Mouse (Mus musculus) left cerebral cortex, adult 11 months (tissue): ENCODE results near the gene Foxn3.

Experiments used
- DNase-seq: peaks from one replicate; pipeline ENCODE4 v3.0.0; 2022; ENCODE audit warnings: low spot score

The Foxn3 gene

DNA sequence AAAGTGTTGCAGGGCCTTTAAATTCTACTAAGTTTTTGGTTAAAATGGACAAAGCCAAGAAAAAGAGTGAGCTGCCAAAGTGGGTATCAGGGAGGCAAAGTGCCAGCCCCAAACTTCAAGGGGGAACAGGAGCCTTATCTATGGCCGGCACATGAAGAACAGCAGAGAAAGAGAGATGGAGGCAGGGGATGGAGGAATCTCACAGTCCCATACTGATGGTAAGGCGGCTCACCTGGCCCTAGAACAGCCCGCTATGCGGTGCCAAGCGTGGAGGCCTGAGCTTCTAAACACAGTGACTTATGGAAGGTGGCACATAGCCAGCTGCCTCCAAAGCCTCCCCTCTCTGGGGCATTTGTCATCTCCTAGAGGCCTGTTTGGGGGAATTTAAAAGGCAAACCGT lies 210.8 kb downstream of the Foxn3 start:
- DNase-seq: no peak

DNA sequence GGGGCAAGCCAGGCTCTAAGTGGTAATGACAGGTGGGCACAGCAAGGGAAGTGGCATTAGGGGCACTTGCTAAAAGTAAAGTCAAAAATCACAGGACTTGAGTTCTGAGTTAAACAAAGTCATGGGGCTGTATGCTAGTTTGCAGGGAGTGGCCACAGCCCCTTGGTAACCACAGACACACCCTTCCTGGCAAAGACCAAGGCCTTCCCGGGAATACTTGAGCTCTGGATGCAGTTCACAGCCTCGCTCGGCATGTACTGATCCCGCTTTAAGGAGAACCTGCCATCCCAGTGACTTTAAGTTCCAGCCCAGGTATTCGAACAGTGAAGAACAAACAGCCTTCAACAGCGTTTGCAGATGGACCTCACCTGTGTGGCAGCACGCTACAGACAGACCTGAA lies 211.2 kb downstream of the Foxn3 start:
- no peak for DNase-seq

DNA sequence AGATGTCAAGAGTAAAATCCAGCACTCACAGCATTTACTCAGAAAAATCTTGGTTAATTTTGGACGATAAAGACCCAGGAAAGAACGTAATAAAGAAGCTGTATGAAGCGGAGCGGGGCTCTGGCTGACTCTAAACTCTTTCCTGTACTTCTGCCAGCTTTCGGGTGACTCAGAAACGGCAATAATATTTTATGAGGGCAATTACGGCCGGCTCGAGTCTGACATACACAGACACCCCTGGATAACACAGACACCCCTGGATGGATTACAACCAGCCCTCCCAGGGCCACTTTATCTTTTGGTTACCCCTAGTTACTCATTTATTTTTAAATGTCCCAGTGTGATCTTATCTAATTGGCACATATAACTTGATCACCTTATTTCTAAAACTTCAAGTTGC lies 211.7 kb downstream of the Foxn3 start:
- no peak for DNase-seq

DNA sequence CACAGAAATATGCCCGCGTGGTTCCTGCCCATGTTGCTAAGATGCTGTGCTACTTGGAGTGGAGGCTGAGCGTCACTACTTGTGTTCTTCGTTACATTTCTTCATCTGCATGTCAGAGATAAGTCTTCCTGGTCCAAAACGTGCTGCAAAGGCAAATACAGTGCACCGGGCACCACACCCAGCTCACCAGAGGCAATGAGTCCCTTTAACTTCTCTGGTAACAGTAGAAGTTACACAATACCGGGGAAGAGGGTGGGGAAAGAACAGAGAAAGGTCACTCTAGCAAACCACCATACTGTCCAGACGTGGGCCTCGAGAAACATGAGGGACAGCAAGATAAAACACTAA lies 213.8 kb downstream of the Foxn3 start:
- DNase-seq: no peak

DNA sequence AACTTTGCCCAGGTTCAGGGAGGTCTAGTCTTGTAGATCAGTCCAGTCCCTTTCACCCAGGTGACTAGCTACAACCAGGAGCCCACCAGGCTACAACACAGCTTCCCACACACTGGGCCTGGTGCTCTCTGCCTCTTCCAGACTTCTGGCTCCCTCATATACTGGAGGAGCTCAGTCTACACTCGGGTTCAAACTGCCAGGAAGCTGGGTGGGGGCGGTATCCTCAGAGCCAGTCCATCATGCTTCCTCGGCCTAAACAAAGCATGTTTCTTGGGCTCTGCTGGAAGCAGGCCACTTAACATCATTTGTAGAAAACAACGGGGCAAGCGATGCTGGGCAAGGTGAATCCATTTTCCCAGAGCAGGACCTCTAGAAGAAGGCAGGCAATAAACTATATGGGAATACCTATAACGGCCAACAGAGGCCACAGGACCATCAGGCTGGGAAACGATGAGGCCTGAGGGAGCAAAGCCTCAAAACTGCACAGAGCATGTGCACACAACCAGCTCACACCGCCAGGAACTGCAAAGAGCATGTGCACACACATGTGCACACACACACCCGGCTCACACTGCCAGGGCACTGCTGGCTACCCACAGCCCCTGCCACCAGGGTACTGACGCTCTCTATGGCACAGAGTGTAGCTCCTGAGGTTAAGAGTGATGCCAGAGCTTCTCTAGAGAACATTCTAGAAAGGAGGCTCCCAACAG lies 214.3 kb downstream of the Foxn3 start:
- DNase-seq: no peak

DNA sequence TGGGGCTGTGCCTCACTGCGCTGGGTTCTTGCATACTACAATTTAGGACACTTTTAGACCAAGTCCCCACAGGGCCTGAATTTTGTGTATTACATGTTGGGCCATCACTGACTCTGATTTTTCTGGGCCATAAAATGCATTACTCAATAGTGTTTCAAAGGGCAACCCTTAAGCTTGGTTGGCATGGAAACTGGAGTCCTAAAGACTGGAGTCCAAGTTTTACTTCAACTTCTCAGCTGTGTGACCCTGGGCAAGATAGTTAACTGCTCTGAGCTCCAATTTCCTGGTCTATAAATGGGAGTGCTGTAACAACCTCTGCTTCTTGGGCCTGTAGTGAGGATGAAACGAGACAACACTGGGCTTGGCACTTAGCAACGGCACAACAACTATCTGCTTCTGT lies 215.9 kb downstream of the Foxn3 start:
- no peak for DNase-seq

DNA sequence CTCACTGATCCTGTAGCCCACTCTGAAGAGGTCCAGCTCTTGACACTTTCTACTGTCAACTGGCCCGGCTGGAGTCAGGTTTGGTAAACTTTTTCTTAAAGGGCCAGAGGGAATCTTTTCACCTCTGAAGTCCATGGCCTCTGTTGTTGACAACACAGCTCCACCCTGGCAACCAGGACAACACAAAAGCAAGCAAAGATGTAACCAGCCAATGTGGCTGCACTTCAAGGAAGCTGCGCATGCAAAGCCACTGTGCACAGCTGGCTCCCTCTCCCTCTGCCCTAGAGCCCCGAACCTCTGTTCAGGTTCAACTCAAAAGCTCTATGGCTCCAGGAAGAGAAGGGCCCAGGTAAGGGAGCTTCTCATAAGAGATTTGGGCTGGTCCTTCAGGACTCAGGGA lies 216.4 kb downstream of the Foxn3 start:
- DNase-seq: no peak

DNA sequence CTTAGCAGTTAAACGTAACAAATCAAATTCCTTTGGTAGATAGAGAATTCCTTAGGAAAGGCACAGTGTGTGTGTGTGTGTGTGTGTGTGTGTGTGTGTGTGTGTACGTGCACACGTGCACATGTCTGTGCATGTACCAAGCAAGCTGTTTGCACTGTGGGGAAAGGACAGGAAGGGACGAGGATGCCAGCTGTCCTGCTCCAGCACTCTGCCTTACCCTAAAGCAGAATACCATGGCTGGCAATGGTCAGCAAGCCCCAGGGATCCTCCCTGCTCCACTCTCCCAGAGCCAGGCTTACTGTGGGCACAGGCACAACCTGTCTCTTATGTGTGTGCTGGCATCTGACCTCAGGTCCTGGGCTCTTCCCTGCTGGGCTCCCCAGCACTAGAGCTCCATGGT lies 218.1 kb downstream of the Foxn3 start:
- DNase-seq: no peak

DNA sequence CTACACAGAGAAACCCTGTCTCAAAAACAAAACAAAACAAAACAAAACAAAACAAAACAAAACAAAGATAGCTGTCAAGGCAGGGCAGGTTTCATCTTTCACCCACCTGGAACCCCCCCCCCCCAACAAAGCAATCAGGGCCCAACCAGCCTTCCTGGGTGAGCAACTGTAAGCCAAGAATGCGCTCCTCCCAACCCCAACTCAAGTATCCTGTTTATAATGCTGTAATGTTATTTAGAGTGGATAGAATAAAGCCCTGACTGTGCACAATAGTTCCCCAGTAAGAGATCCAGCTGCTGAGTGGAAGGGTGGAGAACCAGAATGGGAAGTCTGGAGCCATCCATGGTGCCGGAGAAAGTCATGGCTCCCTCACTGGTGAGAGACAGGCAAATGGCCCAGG lies 220.0 kb downstream of the Foxn3 start:
- no peak for DNase-seq

DNA sequence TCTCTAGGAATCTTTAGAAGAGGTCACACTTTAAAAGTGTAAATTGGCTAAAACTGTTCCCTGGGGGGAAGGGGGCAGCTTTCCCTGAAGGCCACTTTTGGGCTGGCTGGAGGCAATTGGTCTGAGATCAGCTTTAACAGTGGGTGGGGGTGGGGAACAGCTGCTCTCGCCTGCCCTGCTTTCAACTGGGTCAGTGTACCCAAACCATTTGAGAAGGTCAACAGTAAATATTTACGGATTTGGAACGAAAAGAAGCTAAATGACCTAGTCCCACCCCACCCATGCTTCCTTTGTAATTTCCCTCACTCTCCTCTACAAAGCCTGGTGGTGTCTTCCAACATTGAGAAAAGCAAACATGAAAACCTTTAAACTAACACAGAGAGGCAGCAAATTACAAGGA lies 221.2 kb downstream of the Foxn3 start:
- DNase-seq: no peak

DNA sequence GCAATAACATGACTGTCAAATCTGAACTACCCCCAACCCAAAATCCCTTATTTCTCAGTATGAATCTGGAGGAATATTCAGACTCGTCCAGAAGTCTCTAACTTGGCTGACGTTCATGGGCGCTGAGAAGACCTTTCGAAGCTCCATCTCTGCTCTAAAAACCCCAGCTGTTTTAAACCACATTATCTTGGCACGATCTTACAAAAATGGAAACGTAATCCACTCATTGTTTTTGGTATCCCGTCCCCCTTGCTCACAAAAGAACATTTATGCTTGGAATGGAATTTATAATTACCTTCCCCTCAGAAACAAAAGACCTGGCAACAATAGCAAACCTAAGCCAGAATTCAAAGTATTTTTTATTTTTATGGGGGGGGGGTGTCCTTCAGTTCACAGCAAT lies 221.6 kb downstream of the Foxn3 start:
- DNase-seq: no peak

DNA sequence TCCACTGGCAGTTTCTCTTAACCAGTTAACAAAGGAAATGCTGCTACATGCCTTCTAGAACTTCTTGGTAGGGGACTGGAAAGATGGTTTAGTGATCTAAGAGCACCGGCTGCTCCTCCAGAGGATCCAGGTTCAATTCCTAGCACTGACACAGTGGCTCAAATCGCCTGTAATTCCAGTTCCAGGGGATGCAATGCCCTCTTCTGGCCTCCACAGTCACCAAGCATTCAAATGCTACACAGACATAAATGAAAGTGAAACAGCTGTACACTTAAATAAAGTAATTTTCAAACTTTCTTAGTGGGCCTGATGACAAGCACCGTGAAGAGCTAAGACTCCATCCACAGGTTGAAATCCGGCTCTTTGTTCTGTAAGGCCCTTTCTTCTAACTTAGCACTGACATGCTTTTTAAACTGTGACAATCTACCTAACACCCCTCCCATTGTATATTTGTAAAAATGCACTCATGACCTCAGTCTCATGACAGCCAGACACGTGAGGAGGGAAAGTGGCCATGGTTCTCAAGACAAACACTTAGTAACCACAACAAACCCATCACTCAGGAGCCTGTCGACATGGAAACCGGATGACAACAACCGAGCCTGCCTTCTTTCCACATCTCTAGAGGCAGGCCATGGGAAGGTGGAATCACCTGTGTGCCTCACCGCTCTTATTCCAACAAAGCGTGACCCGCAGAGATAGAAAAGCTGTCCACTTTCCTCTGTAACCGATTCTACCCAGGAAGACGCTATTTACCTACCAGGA lies 222.8 kb downstream of the Foxn3 start:
- DNase-seq: no peak

DNA sequence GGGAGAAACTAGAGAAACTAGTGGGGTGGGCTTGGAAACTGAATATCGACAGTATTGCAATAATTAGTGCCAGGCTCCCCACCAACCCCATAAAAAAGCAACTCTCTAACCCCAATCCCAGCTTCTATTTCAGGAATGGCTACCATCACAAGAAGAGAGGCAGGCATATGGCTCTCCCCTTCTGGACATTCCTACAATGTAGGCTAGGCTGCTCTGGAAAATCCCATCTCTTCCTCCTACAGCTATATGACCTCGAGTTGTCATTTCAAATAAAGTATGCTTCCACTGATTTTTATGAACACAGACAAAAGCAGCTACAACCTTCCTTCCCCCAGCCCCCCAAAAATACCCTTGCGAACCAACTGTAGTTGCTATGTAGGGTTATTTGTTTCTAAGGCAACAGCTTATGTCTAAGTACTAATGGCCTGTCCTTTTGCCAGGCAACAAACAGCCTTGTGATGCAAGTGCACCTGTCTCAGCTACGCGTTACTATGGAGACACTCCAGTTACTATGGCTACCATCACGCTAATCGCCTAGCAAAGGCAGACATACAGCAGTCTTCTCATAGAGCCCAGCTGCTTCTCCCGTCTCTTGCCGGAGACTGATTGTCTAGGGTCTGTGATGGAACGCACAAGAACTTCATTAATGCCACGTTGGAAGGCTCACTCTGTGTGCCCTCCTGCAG lies 223.6 kb downstream of the Foxn3 start:
- DNase-seq: peak; percentile 77

DNA sequence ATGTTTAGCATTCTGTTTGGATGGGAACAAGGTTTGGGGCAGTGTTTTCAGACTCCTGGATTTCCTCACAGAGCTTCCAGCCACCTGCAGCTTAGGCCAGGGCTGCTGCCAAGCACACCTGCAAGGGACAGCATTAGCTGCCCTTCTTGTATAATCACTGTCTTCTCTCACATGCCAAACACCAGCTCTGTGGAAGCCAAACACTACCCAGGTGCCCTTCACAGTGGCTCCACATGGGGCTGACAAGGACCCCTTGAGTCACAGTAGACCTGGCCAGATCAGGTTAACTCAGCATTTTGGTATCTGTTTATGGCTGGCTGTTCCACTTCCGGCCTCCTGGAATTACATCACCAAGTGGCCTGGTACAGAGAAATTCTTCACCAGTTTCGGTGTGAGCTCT lies 224.6 kb downstream of the Foxn3 start:
- no peak for DNase-seq

DNA sequence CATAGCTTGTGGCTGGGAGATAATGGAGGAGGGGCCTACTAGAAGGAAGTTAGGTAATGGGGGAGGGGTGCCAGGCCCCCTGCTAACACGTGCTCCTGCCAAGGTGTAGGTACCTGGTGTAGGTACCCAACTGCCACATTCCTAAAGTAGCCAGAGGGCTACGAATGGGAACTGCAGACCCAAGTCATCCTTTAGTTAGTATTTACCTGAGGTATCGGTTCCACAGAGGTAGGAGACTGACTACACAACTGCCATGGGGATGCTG lies 226.3 kb downstream of the Foxn3 start:
- DNase-seq: no peak

DNA sequence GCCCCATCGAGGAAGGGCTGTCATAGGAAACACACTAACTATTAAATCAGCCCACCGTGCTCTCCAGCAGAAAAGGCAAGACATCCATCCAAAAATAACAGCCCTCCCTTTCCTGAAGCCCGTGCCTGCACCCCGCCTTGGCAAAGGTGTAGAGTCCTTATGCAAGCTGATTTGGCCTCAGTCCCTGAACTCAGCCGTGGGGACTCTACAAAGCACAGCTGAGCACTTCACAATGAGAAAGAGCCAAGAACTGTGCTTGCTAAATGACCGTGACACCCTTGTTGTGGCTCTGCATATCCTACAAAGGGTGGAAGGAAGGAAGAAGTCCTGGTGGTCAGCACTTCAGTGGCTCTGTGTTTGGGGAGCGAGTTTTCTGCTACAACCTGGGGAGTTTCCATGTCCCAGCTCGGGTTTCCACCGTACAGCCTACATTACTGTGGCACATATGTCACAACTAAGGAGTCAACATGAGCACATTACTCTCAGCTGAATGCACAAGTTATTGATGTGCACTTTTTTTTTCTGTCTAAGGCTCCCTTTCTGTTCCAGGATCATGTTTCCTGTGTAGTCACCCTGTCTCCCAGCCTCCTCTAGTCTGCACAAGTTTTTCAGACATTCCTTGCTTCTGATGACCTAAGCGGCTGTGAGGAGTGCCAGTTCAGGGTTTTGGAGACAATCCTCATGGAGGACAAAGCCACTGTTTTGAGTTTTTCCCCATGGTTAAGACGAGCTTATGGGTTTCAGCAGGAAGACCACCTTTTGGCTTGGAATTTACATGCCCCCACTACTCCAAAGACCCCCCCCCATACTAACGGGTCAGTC lies 226.8 kb downstream of the Foxn3 start:
- no peak for DNase-seq

DNA sequence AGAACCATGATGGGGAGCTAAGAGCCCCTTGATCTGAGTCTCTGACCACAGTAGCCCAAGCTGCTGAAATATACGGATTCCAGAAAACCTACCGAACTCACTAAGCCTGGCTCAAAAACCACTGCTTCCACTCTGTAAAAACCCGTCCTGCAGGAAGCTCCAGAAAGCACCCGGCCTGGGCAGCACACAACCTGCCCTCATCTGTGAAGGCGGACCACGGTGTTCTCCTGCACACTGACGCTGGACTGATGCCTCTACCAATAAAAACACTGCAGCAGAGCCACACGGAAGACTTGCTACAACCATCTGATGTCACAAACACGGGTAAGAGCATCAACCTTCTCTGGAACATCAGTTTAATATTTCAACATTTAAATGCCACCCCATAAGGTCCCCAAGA lies 227.8 kb downstream of the Foxn3 start:
- no peak for DNase-seq

DNA sequence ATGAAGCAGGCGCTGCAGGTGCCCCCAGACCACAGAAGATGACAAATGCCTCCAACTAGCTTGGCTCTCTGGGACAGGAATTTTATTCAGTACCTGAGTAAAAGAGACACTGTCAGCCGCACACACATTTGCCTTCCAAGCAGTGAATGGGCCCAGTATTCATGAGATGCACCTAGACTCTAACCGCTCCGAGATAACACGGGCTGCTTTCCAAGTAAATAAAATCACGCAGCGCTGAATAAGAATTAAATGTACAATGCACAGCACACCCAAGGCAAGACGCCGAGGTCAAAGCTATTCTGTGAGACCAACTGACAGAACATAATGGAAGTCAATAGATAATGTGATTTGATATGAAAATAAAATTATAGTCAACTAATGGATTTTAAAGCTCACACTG lies 229.4 kb downstream of the Foxn3 start:
- no peak for DNase-seq

DNA sequence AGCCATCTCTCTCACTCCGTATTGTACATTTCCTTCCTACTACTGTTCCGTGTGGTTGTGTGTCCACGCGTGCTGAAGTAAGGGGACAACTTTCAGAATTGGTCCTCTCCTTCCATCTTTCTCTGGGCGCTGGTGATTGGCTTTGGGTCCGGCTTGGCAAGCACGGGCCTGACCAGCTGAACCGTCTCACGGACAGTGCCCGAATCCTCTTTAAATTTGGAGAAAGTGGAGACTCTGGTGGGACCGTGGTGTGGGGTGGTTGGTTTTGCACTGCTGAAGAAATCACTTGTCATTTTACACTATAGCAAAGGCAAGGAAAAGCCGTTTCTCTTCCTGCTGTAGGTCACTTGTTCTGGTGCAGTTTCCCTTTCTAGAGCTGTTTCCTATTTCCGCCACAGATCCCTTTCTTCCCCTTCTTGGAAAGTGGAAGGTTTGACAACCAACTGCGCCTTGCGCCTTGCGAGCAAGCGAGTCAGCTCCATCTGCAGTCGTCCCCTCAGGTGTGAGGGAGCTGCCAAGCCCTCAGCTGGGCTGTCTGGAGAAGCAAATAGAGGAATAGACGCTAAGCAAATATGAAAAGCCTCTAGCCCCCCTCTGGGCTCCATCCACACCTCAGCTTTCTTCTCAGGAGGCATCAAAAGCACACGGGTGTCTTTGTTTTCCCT lies 229.9 kb downstream of the Foxn3 start:
- no peak for DNase-seq

DNA sequence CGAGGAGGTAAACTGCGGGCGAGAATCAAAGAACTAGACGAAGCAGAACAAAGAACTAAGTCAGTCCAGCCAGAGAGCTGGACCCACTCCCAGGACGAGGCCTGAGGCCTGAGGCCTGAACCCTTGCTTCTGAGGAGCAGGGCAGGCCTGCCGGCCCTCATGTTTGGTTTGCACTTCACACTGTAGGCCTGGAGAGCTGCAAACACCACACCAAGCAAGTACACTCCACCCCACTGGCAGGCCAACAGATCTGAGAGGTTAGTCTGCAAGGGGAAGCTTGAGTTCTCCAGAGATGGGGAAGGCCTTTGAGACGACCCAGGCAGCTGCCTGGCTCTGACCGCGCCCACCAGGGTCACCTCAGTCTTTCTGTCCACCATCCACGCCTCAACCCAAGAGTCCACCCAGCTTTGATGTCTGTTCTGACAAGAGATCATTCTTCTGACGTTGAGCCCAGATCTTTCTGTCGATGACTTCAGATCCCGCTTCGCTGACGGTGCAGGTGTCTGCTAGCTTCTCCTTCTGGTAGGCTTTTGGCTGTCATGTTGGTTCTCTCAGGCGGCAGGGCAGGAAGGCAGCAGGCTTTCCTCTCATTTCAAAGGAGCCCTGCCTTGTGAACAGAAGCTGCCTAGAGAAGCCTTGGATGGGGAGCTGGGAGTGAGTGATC lies 231.1 kb downstream of the Foxn3 start:
- DNase-seq: no peak

DNA sequence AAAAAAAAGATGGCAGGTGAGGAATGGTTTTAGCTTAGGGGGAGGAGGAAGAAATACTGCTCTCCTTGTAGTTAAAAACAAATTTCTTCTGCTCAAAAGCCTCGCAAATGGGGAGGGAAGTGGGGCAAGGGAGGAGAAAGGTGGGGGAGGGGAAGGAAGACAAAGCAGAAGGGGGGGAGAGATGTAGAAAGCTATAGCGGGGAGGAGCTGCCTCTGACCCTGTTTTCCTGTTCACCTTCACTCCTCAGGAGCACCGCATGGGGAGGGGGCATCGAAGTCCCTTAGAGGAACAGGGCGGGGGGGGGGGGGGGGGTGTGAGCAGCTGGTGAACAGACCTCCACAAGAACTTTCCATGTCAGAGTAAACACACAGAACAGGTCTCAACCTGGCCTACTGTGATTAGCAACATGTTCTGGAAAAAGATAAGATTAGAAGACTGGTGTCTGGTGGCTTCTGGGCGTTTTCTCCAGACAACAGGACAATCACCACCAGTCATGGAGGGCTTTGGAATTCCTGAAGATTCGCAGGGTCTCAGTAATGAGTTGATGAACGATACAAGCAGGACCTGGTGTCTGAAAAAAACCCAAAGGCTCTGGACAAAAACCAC lies 231.9 kb downstream of the Foxn3 start:
- DNase-seq: no peak
